Mouse (Mus musculus) c-Kit-positive CD71-positive TER-119-negative erythroid progenitor cells, embryonic 14.5 days (primary cell): Measurements from ENCODE around the gene D6Wsu163e.

ENCODE experiments used
- DNase-seq: peaks from one replicate; pipeline ENCODE4 v3.0.0-alpha.2; 2013; ENCODE audit warnings: low read depth

The D6Wsu163e gene

DNA sequence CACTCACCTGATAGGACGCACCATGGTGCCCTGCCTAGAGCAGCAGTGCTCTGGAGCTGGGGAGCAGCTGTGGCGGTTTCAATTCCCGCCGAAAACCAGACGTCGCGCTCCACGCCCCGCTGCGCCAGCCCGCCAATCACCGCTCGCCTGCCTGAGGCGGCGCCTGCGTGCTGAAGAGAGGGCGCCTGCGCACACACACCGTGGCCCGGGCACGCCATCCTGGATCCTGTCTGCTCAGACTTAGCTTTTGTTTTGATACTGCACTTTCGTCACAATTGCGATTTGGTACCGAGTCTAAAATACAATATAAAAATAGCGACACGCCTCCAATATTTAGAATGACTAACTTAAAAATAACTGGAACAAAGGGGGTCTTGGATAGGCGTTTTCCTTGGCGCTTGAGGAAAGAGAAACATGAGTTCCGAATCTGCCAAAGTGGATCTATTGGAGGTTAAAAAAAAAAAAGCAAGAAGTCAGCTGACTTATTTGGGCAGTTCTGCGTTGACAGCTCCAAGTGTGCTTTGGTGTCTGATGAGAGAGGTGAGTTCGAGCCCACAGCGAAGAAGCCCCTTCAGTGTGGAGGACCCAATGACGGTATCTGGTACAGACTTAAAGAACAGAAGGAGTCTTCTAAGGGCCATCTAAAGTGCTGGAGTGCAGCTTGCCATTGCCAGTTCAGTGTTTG is at the start of gene D6Wsu163e, which contains the start of gene Rad51ap1:
Gene D6Wsu163e (plus strand): TSS at position 476 of the 685 bp plus-strand sequence.
Gene Rad51ap1 (minus strand): TSS at position 101 of the 685 bp plus-strand sequence.
- DNase-seq = peak; percentile 89

DNA sequence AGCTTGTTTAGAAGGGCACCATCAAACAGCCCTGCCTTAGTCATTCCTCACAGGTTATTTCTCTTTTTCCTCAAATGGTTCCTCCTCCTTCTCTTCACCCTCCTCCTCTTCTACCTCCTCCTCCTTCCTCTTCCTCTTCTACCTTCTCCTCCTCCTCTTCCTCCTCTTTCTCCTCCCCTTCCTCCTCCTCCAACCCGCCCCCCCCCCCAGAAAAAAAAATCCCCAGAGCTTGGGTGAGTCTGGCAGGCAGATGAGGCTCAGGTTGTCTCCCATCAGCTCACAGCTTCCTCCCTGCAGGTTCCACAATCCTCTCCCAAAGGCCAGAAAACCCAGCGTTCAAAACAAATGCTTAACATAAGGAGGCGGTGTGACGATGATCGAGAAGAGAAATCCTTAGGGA is 32.4 kb upstream of the D6Wsu163e start:
- DNase-seq = no peak

DNA sequence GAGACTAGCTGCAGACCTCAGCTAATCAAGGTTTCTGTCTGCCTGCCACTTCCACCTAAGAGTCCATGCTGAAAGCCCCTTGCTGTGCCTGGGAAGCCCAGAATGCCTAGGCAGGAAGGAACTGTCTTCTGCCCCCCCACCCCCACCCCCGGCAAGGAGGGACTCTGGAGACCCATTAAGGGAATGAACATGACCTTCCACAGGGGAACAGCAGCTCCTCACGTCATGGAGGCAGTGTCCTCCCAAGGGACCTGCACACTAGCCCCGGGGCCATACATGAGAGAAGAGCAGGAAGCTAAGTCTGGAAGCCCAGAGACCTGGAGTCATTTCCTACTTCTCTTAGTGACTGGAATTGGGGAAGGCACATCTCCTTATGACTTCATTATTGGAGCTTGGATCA is 31.9 kb upstream of the D6Wsu163e start:
- no peak for DNase-seq

DNA sequence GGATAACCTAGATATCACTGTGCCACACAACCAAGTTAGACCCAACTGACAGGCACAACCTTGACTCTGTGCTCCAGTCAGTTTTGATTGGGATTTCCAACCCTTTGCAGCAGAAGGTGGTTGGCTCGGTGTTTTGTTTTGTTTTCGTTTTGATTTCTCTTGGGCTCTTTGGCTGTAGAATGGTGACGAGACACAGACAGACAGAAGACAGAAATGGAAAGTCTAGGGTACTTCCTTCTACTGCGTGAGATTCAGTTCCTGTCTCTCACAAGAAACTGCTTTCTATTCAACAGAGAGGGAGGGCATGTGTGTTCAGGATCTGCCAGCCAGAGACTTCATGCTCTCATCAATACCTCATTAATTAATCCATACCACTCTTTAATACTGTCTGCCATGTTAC is 29.0 kb upstream of the D6Wsu163e start:
- no peak for DNase-seq

DNA sequence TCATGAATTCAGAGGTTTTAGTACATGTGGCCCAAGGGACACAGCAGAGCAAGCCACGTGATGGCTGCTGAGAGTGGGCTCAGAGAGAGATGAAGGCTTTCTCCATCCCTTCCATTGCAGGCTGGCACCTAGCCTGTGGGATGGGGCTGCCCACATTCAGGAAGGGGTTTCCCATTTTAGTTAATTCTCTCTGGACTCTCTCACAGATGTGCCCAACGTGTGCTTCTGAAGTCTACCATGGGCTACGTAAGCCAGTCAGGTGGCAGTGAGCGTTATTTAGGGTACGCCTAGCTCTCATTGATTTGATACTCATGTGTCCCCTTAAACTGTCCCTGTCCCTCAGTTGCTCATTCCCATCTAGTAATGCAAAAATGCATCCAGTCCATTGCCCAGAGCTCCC is 24.8 kb upstream of the D6Wsu163e start:
- no peak for DNase-seq

DNA sequence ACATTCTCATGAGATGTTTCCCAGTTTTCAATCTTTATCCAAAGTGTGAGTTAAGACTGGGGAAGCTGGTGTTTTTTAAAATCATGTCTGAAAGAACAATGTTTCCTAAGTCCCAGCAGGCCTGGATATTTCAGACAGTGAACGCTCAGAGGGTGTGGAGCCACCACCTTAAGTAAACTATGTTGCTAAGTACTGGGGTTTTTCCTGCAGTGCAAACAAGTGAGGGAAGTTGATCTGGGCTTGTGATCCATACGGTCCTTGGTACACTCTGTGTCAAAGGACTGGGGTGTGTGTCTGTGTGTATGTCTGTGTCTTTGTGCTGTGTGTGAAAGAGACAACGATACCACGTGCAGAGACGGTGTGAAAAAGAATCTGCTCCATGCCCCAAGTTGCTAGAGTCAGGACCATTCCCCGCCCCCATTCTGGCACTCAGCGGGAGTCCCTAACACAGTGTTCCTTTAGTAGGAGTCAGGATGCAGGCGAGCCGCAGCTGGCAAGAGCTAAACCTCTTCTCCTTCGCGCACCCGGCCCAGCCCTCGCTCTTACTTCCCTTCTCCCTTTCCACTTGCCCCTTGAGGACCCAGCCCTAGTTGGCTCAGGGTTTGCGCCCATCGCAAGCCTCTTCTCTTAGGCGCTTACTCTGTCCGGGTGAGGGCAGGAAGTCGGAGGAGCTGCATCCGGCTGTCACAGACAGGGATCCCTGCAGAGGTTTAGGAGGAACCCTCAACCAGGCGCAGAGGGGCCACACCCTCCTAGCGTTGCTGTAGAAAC is 18.5 kb upstream of the D6Wsu163e start, which contains the start of gene Dyrk4:
Gene Dyrk4 (minus strand): TSS at position 729 of the 771 bp plus-strand sequence.
- no peak for DNase-seq

DNA sequence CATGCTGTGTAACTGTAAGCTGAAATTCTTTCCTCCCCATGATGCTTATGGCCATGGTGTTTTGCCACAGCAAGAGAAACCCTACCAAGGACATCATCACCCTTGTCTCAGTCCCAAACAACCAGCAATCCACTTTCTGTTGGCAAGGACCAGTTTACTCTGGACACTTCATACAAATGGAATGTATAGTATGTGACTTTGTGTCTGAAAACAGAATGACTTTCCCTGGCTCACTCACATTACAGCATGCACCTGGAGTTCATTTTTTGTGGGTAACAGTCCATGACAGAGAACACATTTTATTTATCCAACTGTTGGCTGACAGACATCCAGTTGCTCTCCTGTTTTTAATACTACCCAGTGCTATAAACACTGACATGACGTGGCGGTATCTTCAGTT is 6.9 kb upstream of the D6Wsu163e start:
- no peak for DNase-seq

DNA sequence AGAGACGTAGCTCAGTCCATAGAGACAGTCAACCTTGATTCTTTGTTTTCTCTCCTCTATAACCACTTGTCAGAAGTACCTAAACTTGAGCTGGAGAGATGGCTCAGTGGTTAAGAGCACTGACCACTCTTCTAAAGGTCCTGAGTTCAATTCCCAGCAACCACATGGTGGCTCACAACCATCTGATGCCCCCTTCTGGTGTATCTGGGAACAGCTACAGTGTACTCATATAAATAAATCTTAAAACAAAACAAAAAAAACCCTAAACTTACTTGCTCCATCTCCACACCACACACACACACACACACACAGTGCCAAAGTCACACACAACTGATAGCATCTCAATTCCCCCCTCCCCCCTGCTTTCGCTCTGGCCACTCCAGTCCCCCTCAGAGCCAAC is 1.7 kb upstream of the D6Wsu163e start:
- DNase-seq = no peak

DNA sequence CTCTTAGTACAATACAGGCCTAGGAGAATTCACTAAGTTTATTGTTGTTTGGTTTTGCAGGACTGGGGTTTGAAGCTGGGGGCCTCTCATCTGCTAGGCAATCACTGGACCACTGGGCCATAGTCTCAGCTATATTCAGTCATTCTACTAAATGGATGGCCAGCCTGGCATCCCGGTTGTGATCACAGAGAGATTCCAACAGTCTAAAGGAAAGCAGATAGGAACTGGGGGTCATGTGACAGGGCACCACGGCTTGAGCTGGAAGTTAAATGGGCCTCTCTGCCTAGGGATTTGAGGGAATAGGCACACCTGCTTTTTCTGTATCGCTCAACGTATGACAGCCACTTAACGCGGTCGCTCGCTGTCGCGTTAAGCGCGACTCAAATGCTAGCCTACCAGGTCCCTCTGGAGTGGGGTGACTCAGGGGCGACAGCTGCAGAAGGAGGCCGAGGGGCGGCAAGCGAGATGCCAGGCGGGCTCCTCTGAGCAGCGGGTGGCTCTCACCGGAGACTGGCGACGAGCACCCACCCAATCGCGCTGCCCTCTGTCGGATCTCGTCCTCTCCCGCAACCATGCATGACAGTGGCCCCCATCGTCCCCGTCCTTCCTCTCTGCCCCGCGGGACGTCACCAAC is 792 bp upstream of the D6Wsu163e start:
- peak; percentile 23 for DNase-seq

DNA sequence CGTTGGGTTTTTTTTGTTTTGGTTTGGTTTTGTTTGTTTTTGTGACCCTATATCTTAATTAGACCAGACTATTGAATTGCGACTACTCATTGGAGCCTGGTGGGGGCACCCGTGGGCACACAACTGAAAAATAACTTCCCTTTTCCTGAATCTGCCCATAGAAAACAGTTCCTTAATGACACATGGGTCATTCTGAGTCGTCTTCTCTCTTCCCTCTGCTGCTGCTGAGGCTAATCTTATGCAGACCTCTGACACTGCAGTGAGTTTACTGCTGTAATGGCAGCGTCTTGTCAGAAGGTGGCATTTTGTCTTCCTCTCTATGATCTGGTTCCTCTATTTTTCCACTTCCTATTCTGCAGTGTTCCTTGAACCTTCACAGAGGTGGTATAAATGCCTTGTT is 689 bp downstream of the D6Wsu163e start:
- peak; percentile 30 for DNase-seq

DNA sequence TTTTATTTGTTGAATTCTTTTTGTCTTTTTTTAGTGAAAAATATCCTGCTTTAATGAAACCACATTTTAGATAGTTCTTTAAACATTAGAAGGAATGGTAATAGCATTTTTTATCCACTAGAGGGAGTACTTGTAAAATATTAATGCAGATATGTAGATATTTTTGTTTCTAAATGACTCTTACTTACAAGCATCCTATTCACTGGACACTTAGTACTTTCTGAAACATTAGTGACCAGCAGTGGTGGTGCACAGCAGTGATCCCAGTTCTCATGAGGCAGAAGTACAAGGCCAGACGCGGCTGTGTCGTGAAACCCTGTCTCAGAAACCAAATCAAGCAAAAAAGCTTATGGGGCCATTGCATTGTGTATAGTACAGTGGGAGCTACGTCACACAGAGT is 8.6 kb downstream of the D6Wsu163e start:
- no peak for DNase-seq

DNA sequence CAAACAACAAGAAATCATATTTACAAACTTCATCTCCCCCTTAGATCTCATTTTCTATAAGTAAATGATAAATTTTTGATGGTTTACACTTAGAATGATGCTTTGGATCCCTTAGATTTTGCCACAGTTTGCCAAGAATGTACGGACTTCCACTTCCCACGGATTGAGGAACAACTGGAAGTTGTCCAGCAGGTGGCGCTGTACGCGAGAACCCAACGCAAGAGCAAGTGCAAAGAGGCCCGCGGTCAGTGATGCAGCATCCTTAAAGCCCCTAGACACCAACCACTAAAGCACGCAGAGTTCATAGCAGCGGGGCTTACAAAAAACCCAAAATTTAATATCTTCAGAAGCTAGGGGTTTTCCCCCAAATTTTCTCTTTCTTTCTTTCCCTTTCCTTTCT is 16.0 kb downstream of the D6Wsu163e start:
- peak; percentile 48 for DNase-seq

DNA sequence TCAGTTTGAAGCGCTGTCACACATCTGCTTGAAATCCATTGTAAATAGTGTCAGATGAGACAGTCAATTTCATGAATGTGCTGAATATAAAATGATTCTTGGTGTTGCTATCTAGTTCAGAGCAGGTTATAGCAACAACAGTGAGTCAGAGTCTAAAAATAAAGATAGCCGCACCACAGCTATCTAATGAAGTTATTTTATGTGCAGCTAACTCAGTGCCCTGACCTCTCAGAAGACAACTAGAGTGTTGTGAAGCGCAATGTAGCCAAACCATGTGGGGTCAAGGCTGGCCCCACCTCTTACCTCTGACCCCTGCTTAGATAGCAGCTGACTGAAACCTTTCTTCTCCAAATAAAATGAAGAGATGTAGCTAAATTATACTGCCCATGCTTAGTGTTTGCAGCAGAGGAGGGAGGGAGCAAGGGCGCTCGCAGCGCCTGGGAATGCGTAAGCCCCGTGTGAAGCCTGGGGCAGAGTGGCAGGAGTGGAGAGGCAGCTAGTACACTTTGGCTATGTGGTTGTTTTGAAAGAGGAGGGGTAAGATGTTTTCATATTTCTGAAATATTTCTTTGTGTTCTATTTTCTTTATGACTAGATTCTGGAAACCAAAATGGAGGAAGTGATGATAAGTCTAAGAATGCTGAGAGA is 21.7 kb downstream of the D6Wsu163e start:
- DNase-seq = no peak

DNA sequence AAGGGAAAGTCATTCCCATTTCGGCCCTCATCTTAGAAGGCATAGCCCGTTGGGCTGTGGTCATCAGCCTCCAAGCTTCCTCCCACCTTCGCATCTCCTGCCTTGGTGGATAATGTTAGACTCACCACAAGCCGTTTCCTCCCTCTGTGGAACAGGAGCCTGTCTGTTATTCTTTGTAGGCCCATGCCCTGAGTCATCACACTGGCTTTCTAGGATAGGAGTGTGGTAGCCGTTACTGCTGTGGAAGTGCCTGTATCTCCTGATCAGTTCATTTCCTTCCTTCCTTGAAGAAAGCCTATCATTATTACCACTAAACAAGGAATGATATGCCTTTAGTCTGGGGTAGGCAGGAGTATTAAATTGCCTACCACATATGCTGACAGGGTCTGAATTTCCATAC is 22.9 kb downstream of the D6Wsu163e start:
- DNase-seq = no peak

DNA sequence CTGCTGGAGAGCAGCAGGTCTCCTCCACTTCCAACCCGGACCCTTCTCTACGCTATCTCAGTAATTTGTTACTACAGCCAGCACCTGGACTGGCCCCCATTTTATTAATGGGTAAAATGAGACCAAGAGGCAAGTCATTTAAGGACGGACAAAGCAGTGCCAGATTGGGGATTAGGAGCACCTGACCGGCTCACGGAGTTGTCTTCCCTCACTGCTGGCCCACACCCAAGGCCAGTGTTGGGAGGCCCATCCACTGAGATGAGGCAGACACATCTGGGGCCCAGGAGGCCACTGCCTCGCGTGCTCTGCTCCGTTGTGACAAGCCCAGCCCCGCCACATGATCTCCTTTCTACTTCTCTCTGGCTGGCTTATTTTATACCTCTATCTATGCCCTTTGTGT is 23.7 kb downstream of the D6Wsu163e start:
- no peak for DNase-seq

DNA sequence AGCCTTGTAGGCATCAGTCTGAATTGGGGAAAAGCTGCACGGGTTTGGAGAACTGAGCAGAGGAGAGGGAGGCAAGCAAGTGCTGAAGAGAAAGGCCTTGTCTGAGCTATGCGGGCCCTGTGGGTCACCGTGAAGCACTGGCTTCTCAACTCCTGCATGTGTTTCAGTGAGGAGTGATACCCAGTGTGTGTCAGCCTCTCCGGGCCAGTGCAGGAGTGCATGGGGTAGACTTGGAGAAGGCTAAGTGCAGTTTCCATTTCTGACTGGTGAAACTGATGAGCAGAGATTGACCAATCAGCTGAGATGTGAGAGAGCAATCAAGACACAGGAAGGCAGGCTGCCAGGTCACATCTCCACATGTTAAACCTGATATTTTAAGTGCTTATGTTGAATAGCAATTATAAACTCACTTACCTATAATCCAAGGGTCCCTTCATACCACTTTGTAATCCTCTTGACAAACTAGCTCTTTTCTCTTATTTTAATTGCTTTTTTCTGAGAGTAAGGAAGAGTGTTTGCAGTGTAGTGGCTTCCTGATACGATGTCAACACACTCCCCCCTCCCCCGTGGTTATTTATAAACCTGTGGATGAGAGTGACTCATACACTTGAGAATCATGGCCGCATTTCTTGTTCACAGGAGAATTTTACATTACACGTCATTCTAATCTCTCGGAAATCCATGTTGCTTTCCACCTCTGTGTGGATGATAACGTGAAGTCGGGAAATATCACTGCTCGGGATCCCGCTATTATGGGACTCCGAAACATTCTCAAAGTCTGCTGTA is 26.7 kb downstream of the D6Wsu163e start:
- DNase-seq = no peak

DNA sequence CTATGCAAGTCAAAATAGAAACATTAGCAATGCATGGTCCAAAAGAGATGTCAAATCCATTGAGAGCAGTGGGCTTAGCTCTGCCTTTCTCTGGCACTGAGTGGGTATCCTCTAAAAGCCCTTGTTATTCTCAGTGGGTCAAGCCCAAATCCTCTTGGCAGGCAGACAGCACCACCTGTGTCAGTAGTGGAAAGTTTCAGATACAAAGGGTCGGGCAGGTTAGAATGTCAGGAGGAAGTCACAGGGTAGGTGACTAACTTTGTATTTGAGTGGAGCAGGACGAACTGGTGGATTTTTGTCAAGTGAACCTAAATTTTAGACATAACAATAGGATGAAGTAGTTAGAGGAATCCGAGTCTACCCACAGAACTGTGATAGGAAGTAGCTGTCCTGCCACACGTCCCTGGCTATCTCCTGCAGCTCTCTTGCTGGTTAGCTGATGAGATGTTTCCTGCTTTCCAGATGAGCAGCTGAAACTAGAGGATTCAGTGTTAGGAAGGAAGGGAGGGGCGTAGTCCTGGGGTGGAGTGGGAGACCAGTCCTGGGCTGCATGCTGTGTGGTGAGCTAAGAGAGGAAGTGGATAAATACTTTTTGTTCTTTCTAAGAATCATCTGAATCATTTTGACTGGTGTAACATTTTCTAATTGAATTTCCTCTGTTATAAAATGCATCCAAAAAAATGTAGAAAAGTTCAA is 41.9 kb downstream of the D6Wsu163e start:
- DNase-seq = no peak

DNA sequence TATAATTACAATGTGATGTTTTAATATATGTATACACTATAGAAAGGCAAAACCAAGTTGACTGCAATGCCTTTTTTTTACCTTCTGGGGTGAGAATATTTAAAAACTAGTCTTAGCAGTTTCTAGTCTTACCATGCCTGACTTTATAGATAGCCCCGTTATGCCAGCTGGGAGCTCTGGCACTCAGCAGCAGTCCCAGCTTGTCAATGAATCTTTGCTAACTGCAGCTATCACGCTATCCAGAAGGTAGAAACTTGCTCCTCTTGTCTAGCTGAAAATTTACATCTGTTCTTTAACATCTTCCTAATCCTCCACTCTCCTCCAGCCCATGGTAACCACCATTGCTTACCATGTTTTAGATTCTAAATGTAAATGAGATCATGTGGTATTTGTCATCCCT is 53.9 kb downstream of the D6Wsu163e start:
- no peak for DNase-seq

DNA sequence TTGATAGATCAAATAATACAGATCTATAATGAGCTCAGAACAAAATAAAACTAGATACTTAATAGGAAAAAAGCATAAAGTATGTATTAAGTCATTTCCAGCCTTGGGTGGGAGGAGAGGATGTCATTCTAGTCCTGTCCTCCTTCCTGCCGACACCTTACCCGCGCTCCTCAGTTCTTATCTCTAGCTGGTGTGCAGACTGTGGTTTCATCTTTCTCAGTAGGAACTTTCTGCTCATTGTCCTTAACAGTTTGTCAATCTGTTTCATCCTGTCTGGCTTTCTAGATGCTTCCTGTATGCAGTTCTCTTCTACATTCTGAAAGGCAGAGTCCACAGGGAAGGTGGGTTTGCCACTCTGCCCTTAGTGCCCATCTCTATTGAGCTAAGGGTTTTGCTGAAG is 55.7 kb downstream of the D6Wsu163e start:
- no peak for DNase-seq

DNA sequence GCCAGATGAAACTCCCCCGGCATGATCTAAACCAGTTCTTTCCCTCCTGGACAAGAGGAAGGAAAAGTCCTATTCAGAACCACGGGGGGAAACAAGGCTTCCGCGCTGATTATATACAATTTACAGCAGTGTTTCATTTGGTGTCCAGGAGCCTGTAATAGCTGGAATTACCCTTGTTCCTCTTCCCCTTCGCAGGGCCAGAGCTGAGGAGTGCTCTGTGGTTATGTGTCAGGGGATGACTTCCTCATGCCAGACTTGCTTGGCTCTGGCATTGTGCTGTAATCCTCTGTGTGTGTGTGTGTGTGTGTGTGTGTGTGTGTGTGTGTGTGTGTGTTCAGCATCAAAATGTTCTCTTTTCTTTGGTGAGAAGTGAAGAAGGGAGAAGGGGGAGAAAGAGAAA is 56.6 kb downstream of the D6Wsu163e start:
- no peak for DNase-seq

DNA sequence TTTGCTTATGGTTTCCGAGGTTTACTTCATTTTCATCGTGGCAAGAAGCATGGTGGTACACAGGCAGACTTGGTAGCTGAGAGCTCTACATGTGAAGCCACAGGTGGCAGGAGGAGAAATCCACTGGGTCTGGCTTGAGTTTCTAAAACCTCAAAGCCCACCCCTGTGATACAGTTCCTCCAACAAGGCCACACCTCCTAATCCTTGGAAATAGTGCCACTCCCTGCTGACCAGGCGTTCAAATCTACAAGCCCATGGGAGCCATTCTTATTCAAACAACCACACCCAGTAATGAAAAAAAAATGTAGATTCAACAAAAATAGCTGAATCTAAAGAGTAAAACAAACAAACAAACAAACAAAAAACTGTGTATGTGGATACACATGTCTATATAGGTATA is 65.9 kb downstream of the D6Wsu163e start:
- DNase-seq = no peak
